Mouse (Mus musculus): Measurements from ENCODE around the gene Nup85.

DNA sequence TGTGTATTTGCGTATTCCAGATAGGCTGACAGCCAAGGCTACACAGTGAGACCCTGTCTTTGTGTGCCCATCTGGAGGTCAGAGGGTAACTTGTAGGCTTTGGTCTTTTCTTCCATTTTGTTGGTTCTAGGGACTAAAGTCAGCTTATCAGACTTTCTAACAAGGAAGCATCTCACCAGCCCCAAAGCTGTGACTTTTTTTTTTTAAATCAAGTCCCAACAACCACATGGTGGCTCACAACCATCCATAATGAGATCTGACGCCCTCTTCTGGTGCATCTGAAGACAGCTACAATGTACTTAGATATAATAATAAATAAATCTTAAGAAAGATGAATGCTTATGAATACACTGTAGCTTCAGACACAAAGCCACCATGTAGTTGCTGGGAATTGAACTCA is 26.2 kb upstream of the Nup85 start:
- no peak for TF ChIP-seq POLR2A (IDR thresholded peaks at IDR 0.05; ENCODE audit: insufficient read depth, low read depth, low read length)
- TF ChIP-seq CTCF (IDR thresholded peaks at IDR 0.05), result peak; percentile 48

Data from heart, adult 2 months (tissue).